Mouse (Mus musculus) adrenal gland, adult 2 months (tissue): Measurements from ENCODE around the gene Slc44a3. TPM values are rescaled to one million over a fixed set of nuclear protein-coding genes. Genes with fewer than 3 reads are reported as not detected.

Source experiments
- DNase-seq: peaks from one replicate; pipeline ENCODE4 v3.0.0; 2021
- polyA plus RNA-seq: library from polyadenylated mRNA; depleted of rRNA; stranded (reverse); fragments of >200 nt; gene quantifications from 2 replicates; pipeline ENCODE4 v1.2.3, GENCODE M21; 2012; rRNA removed
- total RNA-seq, 2 experiments: library from RNA; stranded (reverse); gene quantifications; 2 replicates each; pipeline ENCODE4 v1.2.3; 2021

Gene Slc44a3
- total and polyA plus RNA-seq, 3 experiments = 8.9 to 27.9 (median 17.4) TPM

DNA sequence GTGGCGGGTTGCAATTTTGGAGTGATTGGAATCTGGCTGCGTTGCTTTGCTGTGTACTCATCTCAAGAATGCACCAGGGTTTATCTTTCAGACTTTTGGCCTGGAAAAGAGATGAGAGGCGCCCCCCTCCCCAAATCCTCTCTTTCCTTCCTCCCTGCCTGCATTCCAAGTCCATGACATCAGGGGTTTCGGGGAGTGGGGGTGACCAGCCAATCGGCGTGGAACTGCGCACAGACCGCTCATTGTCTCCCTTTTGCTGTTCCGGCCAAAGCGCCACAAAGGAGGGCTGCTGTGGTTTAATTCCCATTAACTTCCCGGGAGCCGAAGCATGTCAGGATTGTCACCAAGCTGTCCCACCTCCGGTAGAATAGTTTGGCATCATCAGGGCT is 104.7 kb downstream of the Slc44a3 start:
- peak; percentile 82 for DNase-seq

- peak; percentile 91 for DNase-seq
Observed at GRCm38 (mm10) chr3:121426621-121427519, 105.3 kb downstream of the Slc44a3 start.

GRCm38 (mm10) chr3:121425861-121426620 is 106.2 kb downstream of the Slc44a3 start, which contains the start of gene Cnn3:
Cnn3 (plus strand) TSS chr3:121426497.
- peak; percentile 97 for DNase-seq

DNA sequence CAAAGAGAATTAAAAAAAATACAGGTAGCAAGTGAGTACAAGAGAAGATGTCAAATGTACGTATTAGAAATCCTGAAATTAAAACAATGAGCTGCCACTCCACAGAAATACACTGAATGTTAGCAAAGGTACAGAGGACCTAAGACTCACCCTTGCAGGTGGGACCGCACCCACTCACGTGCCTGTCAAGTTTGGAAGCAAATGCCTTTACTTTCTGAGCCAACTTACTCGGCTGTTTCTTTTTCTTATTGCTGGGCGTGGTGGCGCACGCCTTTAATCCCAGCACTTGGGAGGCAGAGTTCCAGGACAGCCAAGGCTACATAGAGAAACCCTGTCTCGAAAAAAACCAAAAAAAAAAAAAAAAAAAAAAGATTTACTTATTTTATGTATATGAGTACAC is 109.8 kb downstream of the Slc44a3 start:
- DNase-seq = no peak

DNA sequence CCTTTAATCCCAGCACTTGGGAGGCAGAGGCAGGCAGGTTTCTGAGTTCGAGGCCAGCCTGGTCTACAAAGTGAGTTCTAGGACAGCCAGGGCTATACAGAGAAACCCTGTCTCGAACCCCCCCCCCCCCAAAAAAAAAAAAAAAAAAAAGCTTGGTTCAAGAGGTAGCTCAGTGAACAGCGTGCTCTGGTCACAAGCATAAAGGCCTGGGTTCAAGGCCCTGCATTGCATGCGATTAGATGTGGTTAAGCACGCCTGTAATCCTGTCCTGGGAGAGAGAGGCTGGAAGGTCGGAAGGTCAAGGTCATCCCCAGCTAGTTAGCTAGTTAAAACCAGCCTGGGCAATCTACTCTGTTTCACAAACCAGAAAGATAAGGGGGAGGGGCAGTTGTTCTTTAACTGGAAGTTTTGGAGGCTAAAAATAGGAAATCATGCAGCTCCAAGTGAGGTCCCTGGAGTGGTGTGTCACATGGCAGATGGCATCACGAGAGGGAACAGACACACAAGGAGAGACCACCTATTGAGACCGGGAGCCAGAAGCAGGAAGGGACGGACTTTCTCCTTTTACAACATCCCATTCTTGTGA is 113.3 kb downstream of the Slc44a3 start:
- DNase-seq = no peak

GRCm38 (mm10) chr3:121418251-121418601 is 114.0 kb downstream of the Slc44a3 start:
- DNase-seq = no peak

GRCm38 (mm10) chr3:121417379-121418250 is 114.6 kb downstream of the Slc44a3 start:
- no peak for DNase-seq

DNA sequence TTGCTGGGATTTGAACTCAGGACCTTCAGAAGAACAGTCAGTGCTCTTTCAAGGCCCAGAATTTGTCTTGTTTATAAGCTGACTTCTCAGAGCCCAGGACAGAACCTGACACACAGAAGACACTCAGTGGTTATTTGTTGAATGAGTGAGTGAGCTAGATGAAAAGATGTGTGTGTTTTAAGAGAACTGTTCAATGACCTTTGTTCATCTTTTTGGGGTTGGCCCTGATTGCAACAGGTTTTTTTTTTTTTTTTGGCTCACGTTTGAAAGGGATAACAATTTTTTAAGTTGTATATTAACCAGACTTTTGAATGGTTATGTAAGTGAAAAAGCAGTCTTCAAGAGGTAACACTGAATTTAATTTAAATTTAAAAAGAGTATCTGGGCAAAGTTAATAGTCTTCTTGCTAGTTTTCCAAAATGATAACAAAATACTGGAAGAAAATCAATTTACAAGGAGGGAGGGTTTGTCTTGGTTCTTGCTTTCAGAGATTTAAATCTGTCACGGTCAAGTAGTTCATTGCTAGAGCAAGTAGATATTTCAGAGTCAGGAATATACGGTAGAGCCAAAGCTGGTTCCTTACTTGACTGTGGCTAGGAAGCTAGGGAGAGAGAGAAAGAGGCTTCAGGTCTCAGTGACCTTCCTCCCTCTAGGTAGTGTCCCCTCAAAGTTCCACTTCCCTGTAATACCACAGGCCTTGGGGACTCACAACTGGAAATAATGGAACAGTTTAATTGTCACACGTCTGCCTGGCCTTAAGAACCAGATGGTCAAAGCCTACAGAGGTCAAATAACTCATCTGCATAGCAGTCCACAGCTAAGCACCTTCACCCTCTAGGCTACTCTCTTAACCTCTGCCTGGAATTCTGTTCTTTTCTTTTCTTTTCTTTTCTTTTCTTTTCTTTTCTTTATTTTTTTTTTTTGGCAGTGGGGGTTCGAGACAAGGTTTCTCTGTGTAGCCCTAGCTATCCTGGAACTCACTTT is 115.7 kb downstream of the Slc44a3 start:
- no peak for DNase-seq

DNA sequence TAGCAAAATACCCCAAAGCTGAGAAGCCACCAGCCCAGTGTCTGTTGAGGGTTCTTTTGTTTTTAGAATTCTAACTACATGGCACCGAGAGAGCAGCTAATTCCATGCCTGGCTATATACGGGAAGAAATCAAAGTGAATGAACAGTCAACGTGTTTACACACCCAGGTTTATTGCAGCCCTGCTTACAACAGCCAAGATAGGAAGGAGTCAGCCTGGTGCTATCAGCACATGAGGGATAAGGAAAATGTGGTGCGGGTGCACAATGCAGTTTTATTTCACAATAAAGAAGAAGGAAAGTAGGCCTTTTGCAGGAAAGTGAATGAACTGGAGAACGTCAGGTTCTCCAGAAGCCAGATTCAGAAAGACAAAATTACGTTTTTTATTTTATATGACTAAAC is 120.8 kb downstream of the Slc44a3 start:
- DNase-seq = no peak

Other genes with a start within 250 kb of the Slc44a3 start
- 10 to 100 TPM; 32.0 to 56.3 TPM for gene Tmem56, start 249.3 kb downstream of the Slc44a3 start, total RNA-seq
- gene Tmem56, start 249.3 kb downstream of the Slc44a3 start, polyA plus RNA-seq = 7.8 TPM in 2 replicates
- 10 to 100 TPM; 37.3 to 39.7 TPM for gene Alg14, start 240.6 kb downstream of the Slc44a3 start, total RNA-seq
- gene Alg14, start 240.6 kb downstream of the Slc44a3 start, polyA plus RNA-seq = 16.1 and 16.4 TPM in 2 replicates
- 100 to 1,000 TPM; 282 to 367 TPM for gene Cnn3, start 105.9 kb downstream of the Slc44a3 start, total RNA-seq
- 182 and 197 TPM in 2 replicates for gene Cnn3, start 105.9 kb downstream of the Slc44a3 start, polyA plus RNA-seq
- gene 4930432M17Rik, start 138.4 kb upstream of the Slc44a3 start, total RNA-seq = not detected
- not detected in 2 replicates for gene 4930432M17Rik, start 138.4 kb upstream of the Slc44a3 start, polyA plus RNA-seq
- gene F3, start 191.1 kb upstream of the Slc44a3 start, total RNA-seq = 10 to 100 TPM in 1 of 2 experiments, 1 to 10 TPM in 1; 8.0 to 22.4 TPM
- 12.7 and 19.4 TPM in 2 replicates for gene F3, start 191.1 kb upstream of the Slc44a3 start, polyA plus RNA-seq